Mouse (Mus musculus) Muller cell, postnatal 12 days (primary cell): ENCODE measurements around the gene Dhx8.
A peak's percentile ranks its signal among the peaks of the same experiment; 100 is the strongest.

Experiments
- DNase-seq: peaks from one replicate; pipeline ENCODE4 v3.0.0-alpha.2; 2015; ENCODE audit errors: inconsistent ontology term

Gene Dhx8

GRCm38 (mm10) chr11:101732518-101733440 lies at the start of gene Dhx8:
Gene Dhx8, plus strand, starts transcription at chr11:101732919.
- peak; percentile 98 for DNase-seq

GRCm38 (mm10) chr11:101687351-101688301 lies 45.1 kb upstream of the Dhx8 start:
- DNase-seq = peak; percentile 89

GRCm38 (mm10) chr11:101689701-101690113 lies 43.0 kb upstream of the Dhx8 start:
- no peak for DNase-seq

- DNase-seq = no peak
Measured at GRCm38 (mm10) chr11:101690326-101690725, 42.4 kb upstream of the Dhx8 start.

GRCm38 (mm10) chr11:101695906-101696661 lies 36.6 kb upstream of the Dhx8 start:
- DNase-seq = peak; percentile 20

DNA sequence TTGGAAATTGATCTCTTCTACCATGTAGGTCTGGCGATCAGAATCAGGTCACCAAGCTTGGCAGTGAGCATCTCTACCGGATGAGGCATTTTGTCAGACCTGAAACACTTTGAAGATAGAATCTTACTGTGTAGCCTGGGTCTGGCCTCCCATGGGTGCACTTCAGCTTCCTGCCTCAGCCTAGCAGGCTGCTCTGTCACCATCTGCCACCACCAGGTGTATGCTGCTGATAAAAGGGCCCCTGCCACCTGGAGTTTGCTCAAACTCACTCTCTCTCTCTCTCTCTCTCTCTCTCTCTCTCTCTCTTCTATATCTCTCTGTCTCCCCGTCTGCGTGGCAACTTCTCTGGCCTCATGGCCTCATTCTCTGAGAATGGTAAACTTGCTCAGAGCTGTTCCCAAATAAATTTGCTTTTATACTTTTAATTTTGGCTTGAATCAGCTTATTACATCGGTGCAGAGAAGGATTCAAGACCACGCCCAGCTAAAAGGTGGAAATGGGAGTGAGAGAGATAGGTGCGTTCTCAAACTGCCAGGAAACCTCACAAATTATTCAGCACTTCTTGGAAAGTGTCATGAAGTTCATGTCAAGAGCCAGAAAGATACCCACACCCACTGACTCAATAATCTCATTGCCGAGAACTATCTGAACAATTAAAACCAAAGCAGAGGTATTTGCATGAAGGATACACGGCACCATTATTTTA lies 35.4 kb upstream of the Dhx8 start:
- no peak for DNase-seq

- no peak for DNase-seq
Measured at GRCm38 (mm10) chr11:101698114-101698513, 34.6 kb upstream of the Dhx8 start.

- no peak for DNase-seq
Measured at GRCm38 (mm10) chr11:101699556-101699955, 33.2 kb upstream of the Dhx8 start.

- DNase-seq = no peak
Measured at GRCm38 (mm10) chr11:101699991-101700390, 32.7 kb upstream of the Dhx8 start.

DNA sequence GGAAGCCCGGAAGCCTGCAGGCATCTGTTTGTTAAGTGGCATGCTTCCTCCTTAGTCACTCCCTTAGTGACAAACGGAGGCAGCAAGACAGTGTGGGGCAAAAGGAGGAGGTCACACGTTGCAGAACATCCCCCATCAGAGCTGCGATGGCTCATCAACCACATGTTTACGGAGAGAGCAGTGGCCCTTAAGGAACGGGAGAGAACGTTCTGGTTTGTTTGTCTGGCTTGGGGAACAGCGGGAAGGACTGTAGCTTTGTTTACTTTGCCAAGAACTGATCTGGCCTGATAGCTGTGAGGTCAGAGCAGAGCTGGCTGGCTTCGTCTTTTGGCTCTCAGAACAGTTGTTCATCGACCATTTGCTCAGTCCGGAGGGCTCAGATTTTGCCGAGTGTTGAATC lies 32.3 kb upstream of the Dhx8 start:
- peak; percentile 80 for DNase-seq

DNA sequence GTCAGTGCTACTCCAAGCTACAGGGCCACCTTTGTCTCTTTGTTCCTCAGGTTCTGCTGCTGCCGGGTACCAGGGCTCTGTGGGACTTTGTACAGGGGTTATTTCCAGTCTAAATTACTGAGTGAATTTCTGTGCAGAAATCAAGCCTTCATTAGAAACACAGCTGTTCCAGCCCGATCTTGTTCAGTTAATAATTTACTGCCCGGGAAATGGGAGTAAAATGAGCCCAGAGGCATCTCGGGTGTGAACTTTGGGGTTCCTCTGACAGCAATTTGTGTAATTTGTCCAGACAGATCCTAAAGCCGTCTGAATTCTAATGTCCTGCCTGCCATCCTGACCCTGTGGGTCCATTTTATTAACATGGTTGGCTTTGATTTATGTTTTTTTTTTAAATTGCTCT lies 28.6 kb upstream of the Dhx8 start:
- DNase-seq = no peak

DNA sequence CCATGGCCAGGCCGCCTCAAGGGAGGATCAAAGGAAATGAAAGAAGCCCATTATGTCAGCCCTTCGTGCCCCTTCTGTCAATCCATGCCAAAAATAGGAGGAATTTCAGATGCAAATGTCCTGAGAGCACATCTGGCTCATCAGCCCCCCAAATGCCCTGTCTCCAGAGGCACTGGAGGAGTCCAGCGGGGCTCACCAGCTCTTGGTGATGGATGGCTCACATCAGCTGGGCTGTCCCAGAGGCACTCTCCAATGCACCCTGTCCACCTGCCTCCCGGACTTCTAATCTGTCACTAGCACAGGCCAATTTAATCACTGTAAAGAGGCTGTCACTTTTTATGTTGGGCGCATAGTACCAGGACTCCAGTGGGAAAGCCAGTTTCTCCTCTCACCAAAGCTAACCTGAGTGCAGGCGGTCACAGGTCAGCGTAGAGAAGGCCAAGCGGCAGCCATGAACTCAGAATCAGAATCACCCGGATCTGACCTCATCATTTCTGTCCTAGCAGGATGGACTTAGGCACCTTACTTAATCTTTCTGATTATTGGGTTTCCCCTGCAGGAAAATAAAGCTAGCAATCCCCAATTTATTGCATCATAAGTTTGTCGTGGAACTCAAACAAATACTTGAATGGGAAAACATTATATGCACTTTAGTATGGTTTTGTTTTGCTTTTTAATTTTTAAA lies 25.8 kb upstream of the Dhx8 start:
- no peak for DNase-seq

DNA sequence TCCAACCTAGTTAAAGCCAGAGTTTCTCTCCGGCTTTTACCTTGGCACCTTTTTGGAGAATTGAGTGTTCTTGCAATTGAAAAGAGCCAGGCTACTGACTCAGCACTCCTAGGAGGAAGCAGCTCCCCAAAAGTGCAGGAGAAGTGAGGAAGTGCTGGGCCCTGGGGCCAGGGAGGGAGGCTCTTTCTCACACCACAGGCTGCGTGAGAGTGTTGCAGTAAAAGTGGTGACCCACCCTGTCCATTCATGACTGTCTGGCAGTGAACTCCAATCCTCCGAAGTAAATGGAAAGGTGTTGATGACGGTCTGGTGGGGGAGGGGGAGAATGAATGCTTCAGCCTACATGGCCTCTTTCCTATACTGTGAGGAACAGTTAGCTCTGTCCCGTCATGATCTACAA lies 24.2 kb upstream of the Dhx8 start:
- no peak for DNase-seq

DNA sequence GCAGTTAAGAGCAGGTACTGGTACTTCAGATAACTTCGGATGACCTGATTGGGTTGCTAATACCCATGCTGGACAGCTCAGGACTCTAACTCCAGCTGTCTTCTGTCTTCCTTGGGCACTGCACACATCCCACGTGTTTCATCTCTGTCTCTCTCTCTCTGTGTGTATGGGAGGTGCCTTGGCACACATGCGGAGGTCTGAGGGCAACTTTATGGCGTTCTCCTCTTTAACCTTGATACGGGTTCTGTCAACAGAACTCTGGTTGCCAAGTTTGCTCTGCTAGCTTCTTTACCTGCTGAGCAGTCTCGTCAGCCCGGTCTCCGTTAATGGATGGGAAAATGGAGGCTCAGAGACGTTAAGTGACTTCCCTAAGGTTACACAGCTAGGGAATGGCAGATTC lies 19.9 kb upstream of the Dhx8 start:
- DNase-seq = no peak

DNA sequence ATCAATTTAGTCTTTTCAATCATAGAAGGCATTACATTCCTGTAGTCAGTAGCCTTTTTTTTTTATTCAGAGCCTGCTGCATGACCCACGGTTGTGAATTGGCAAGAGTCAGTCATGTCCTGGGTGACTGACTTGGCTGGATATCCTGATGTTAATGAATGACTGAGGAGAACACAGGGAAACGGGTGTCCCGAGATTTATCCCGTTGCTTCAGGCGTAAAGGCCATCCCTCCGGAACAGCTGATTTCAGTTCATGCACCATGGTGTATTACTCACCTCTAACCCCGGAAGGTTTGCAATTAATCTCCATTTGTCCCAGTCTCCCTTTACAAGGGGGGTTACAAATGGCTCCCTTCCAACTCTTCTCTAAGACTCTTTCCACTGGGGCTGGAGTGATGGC lies 18.7 kb upstream of the Dhx8 start:
- peak; percentile 17 for DNase-seq

DNA sequence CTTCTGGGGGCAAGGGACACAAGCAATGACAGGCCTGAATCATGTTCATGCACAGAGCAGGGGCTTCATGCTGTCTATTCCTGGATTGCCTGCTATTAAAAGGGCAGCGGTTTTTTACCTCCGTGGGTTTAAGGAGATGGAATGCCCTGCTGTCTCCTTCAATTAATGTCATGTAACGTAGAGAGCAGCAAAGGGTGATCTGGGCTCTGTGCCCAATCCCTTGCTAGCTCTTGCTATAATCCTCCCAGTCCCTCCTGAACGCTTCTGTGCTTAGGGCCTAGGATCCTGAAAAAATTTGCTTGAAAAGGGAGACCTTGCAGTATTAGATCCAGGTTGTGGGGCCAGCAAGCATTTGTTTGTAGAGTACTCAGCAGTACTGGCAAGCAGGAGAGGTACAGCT lies 14.4 kb upstream of the Dhx8 start:
- DNase-seq = peak; percentile 64

- peak; percentile 53 for DNase-seq
Measured at GRCm38 (mm10) chr11:101719986-101720520, 12.7 kb upstream of the Dhx8 start.

GRCm38 (mm10) chr11:101725043-101725442 lies 7.7 kb upstream of the Dhx8 start:
- DNase-seq = no peak

- DNase-seq = no peak
Measured at GRCm38 (mm10) chr11:101726765-101727164, 6.0 kb upstream of the Dhx8 start.

GRCm38 (mm10) chr11:101729308-101729707 lies 3.4 kb upstream of the Dhx8 start:
- DNase-seq = no peak
